Mouse (Mus musculus) kidney, postnatal 0 days (tissue): ENCODE measurements around the gene Tmem132c. TPM values are rescaled to one million over a fixed set of nuclear protein-coding genes. Genes with fewer than 3 reads are reported as not detected.

ENCODE experiments used
- ATAC-seq: fragments of 200-750 bp; cut with Nextera tagmentation; replicated peaks from 2 replicates; pipeline ENCODE4 v1.8.0; 2017; ENCODE audit warnings: low read depth, moderate number of reproducible peaks, moderate TSS enrichment, moderate library complexity; ENCODE audit not compliant: low FRiP score
- DNase-seq: peaks from one replicate; pipeline ENCODE4 v3.0.0-alpha.2; 2016; ENCODE audit warnings: low spot score
- H3K27ac ChIP-seq: fragments of 300-500 bp; sonication (generic); 2 replicates; pipeline ENCODE4 v1.5.1; 2014; ENCODE audit warnings: mild to moderate bottlenecking
- H3K27me3 ChIP-seq: fragments of 300-500 bp; sonication (generic); 2 replicates; pipeline ENCODE4 v1.6.1; 2014; ENCODE audit warnings: low read length, mixed read lengths; ENCODE audit not compliant: insufficient read depth
- H3K36me3 ChIP-seq: fragments of 300-500 bp; sonication (generic); 2 replicates; pipeline ENCODE4 v1.6.1; 2014; ENCODE audit warnings: low read length, mixed read lengths; ENCODE audit not compliant: insufficient read depth
- H3K4me1 ChIP-seq: fragments of 300-500 bp; sonication (generic); replicated peaks from 2 replicates; pipeline ENCODE4 v1.6.1; 2014; ENCODE audit warnings: antibody characterized with exemption, low read length, mixed read lengths; ENCODE audit not compliant: insufficient read depth
- H3K4me2 ChIP-seq: fragments of 300-500 bp; sonication (generic); 2 replicates; pipeline ENCODE4 v1.6.1; 2014; ENCODE audit warnings: mild to moderate bottlenecking, low read length, moderate library complexity, mixed read lengths
- H3K4me3 ChIP-seq: fragments of 300-500 bp; sonication (generic); replicated peaks from 2 replicates; pipeline ENCODE4 v1.5.1; 2014; ENCODE audit warnings: low read depth, low read length
- H3K9ac ChIP-seq: fragments of 300-500 bp; sonication (generic); 2 replicates; pipeline ENCODE4 v1.6.1; 2014; ENCODE audit warnings: low read depth, low read length
- H3K9me3 ChIP-seq: fragments of 300-500 bp; sonication (generic); replicated peaks from 2 replicates; pipeline ENCODE4 v1.6.1; 2016; ENCODE audit warnings: low read length, inconsistent platforms, mixed read lengths
- CTCF ChIP-seq: IDR thresholded peaks from 2 replicates; pipeline ENCODE4 v1.5.1; 2016; ENCODE audit warnings: antibody characterized with exemption, low read depth, mild to moderate bottlenecking, moderate library complexity
- WGBS: fragments of 180-500 bp; shearing (Covaris S2); extraction: QIAGEN DNeasy Blood & Tissue Kit; methylation state at CpG from one replicate; pipeline ENCODE4 v1.1.7; 2014; 5-methylcytosine and 5-hydroxymethylcytosine counted together
- polyA plus RNA-seq: library from polyadenylated mRNA; unstranded; fragments of >200 nt; fragmentation: Nextera tagmentation; extraction: Ambion mirVana; gene quantifications from 2 replicates; pipeline ENCODE4 v1.2.1, GENCODE M21; 2015

The Tmem132c gene
- polyA plus RNA-seq, 1 experiment from 2014 or later, result 0.75 TPM

DNA sequence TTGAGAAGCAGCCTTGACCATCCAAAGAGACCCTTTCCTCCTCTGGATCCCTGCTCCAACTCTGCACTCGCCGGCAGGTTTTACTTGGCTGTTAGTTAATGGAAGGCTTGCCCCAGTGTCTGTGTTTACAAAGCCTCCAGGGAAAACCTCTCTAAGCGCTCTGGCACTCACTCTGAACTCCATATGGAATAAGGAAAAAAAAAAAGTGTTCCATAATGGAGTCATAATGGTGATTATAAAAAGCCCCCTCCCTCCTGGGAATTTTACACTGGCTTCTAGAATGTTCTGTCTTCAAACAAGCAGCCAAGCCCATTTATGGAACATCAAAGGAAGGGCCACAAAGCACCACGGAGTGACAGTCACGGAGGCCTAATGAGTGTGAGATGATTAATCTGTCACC lies 136.9 kb downstream of the Tmem132c start:
- no peaks in the 10 kb centered on the region for H3K9me3 ChIP-seq
- no peak for TF ChIP-seq CTCF
- no peak for ATAC-seq
- 22% methylated on average over 5 of the region's 5 CpGs for WGBS
- no peak overlapping the region for H3K9ac ChIP-seq
- H3K27me3 ChIP-seq, result no peaks in the 10 kb centered on the region
- H3K27ac ChIP-seq, result no peak overlapping the region
- no peak overlapping the region for H3K4me3 ChIP-seq
- H3K4me2 ChIP-seq, result no peak overlapping the region
- DNase-seq, result no peak
- H3K4me1 ChIP-seq, result no peaks in the 10 kb centered on the region
- no peaks in the 10 kb centered on the region for H3K36me3 ChIP-seq

DNA sequence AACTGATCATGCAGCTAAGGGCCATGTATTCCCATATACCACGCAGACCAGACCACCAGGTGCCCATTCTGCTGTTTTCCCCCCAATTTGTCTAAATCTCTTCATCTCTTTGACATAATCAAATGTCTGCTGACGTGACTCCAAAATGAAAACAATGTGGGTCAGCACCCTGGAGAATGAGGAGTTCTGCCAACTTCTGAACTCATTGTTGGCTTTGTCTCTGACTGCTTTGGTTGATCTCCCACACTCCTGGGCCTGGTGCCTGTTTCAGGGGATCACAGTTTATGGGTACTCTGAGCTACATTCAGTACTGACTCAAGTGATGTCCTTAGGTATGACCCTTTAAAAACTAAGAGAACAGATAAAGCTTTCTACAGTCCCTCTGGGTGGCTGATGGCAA lies 137.7 kb downstream of the Tmem132c start:
- no peak for TF ChIP-seq CTCF

DNA sequence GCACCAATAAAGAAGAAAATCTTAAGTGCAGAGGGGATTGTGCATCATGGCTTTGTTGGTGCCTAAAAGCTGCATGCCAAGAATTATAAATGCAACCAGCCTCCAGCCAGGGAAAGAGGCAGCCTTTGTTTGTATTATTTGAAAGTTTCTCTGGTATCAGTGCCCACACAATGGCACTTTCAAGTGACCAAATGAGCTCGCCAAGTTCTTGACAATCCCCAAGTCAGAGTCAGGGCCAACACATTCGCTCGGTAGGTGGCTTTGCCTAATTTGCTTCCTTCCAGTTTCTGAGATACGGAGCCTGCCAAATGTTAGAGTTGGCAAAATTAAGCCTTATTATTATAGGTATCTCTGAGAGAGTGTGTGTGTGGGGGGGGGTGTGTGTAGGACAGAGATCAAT lies 139.6 kb downstream of the Tmem132c start:
- Histone ChIP-seq H3K4me2 (no peak overlapping the region), H3K4me3 (no peak overlapping the region), H3K36me3 (no peaks in the 10 kb centered on the region), H3K9me3 (no peaks in the 10 kb centered on the region), H3K27me3 (no peaks in the 10 kb centered on the region), H3K27ac (no peak overlapping the region), H3K9ac (no peak overlapping the region), H3K4me1 (no peaks in the 10 kb centered on the region)
- TF ChIP-seq CTCF, result no peak
- WGBS, result 87% methylated on average over 4 of the region's 4 CpGs
- DNase-seq (no peak), ATAC-seq (no peak)

More for the DNA sequence above, 137.7 kb downstream of the Tmem132c start:
- Histone ChIP-seq H3K36me3 (no peaks in the 10 kb centered on the region), H3K9me3 (no peaks in the 10 kb centered on the region), H3K9ac (no peak overlapping the region), H3K4me1 (no peaks in the 10 kb centered on the region), H3K27me3 (no peaks in the 10 kb centered on the region), H3K27ac (no peak overlapping the region), H3K4me2 (no peak overlapping the region), H3K4me3 (no peak overlapping the region)
- ATAC-seq, result no peak
- DNase-seq, result no peak
- 86% methylated on average over 2 of the region's 2 CpGs for WGBS

DNA sequence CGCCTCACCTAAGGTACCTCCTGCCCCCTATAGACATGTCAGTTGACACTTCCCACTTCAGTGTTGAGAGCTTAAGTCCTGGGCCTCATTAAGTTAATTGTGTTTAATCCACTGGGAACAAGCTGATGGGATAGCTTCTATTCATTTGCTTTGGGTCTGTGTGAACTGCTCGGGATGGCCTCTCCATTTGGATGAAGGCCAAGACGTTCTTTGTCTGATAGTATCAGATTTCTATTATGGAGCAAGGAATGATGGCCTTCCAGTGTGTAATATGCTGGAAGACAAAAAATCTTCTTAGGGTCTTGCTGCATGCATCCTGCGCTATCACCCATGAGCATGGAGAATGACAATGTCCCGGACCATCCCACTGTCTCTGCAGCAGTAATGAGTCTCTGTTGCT lies 141.0 kb downstream of the Tmem132c start:
- Histone ChIP-seq H3K4me3 (no peak overlapping the region), H3K9me3 (no peaks in the 10 kb centered on the region), H3K27ac (no peak overlapping the region), H3K36me3 (no peaks in the 10 kb centered on the region), H3K4me2 (no peak overlapping the region), H3K9ac (no peak overlapping the region), H3K4me1 (no peaks in the 10 kb centered on the region), H3K27me3 (no peaks in the 10 kb centered on the region)
- WGBS, result 66% methylated on average over 5 of the region's 5 CpGs
- TF ChIP-seq CTCF, result no peak
- DNase-seq (no peak), ATAC-seq (no peak)

DNA sequence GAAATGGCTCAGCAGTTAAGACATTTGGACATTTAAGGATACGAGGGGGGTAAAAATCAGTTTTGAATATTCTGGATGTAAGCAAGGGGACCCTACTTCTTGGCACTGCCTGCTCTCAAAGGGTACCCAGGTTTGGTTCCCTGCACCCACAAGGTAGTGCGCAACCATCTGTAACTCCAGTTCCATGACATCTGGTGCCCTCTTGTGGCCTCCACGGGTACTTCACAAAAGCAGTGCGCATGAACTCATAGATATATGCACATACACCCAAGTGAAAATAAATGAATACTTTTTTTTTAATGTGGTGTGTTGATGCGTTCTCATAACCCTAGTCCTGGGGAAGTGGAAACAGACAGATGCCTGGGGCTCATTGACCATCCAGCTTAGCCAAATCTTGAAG lies 149.6 kb downstream of the Tmem132c start:
- ATAC-seq (no peak), DNase-seq (no peak)
- H3K36me3 ChIP-seq, result no peaks in the 10 kb centered on the region
- no peaks in the 10 kb centered on the region for H3K27me3 ChIP-seq
- no peak overlapping the region for H3K4me2 ChIP-seq
- no peak; the same call in 1 of the 2 replicates for TF ChIP-seq CTCF
- H3K4me3 ChIP-seq, result no peak overlapping the region
- no peak overlapping the region for H3K9ac ChIP-seq
- H3K4me1 ChIP-seq, result no peaks in the 10 kb centered on the region
- WGBS, result 92% methylated on average over 5 of the region's 5 CpGs
- H3K9me3 ChIP-seq, result no peaks in the 10 kb centered on the region
- no peak overlapping the region for H3K27ac ChIP-seq

DNA sequence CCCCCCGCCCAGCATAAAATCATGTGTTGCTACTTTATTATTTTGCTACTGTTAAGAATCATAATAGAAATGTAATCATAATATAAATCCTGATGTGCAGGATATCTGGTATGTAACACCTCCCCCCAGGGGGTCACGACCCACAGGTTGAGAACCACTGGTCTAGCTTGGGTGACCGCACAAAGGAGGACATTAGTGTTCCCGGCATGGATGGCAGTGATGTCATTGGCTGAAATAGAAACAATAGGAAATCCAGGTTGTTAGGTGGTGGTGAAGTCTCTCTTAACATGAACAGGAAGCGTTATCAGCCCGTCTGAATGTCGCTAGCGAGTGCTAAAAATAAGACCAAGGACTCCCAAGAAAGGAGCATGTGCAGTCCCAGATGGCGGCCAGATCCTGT lies 155.3 kb downstream of the Tmem132c start:
- no peak overlapping the region for H3K27ac ChIP-seq
- H3K27me3 ChIP-seq, result no peaks in the 10 kb centered on the region
- no peak overlapping the region for H3K4me3 ChIP-seq
- no peak for TF ChIP-seq CTCF
- H3K4me1 ChIP-seq, result no peaks in the 10 kb centered on the region
- H3K9ac ChIP-seq, result no peak overlapping the region
- ATAC-seq (no peak), DNase-seq (no peak)
- 67% methylated on average over 9 of the region's 9 CpGs for WGBS
- no peak overlapping the region for H3K4me2 ChIP-seq
- H3K9me3 ChIP-seq, result no peaks in the 10 kb centered on the region
- no peaks in the 10 kb centered on the region for H3K36me3 ChIP-seq

DNA sequence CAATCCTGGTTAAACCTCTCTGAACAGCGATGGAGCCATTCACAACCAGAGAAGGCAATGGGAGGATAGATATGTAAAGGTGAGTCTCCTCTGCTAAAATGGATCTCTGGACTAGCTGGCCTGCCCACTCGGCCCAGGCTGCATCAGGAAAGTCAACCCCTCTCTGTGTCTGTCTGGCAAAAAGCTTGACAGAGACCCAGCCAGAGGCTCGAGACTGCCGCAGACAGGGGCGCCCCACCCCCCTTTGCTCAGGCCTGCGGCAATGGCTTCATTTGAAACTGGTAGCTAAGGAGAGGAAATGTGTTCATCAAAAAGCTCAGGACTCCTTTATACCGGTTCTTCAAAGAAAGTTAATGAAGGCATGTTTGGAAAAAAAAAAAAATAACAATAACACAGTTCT lies 156.4 kb downstream of the Tmem132c start:
- Histone ChIP-seq H3K4me3 (no peak overlapping the region), H3K36me3 (no peaks in the 10 kb centered on the region), H3K27me3 (no peaks in the 10 kb centered on the region), H3K27ac (no peak overlapping the region), H3K9ac (no peak overlapping the region), H3K4me1 (no peaks in the 10 kb centered on the region), H3K9me3 (no peaks in the 10 kb centered on the region), H3K4me2 (no peak overlapping the region)
- no peak for TF ChIP-seq CTCF
- ATAC-seq (no peak), DNase-seq (no peak)
- WGBS, result 11% methylated on average over 7 of the region's 7 CpGs
